Mouse (Mus musculus) layer of hippocampus, postnatal 36 days (tissue): ENCODE measurements around the gene Auts2. TPM values are rescaled to one million over a fixed set of nuclear protein-coding genes. Genes with fewer than 3 reads are reported as not detected.

ENCODE experiments used
- DNase-seq, 2 experiments: peaks; one replicate each; pipeline ENCODE4 v3.0.0; 2022
- total RNA-seq, 2 experiments: library from RNA; stranded (reverse); gene quantifications; 2 replicates each; pipeline ENCODE4 v1.2.3; 2021

Gene Auts2
- total RNA-seq, 2 experiments from 2014 or later: 140 to 181 TPM

DNA sequence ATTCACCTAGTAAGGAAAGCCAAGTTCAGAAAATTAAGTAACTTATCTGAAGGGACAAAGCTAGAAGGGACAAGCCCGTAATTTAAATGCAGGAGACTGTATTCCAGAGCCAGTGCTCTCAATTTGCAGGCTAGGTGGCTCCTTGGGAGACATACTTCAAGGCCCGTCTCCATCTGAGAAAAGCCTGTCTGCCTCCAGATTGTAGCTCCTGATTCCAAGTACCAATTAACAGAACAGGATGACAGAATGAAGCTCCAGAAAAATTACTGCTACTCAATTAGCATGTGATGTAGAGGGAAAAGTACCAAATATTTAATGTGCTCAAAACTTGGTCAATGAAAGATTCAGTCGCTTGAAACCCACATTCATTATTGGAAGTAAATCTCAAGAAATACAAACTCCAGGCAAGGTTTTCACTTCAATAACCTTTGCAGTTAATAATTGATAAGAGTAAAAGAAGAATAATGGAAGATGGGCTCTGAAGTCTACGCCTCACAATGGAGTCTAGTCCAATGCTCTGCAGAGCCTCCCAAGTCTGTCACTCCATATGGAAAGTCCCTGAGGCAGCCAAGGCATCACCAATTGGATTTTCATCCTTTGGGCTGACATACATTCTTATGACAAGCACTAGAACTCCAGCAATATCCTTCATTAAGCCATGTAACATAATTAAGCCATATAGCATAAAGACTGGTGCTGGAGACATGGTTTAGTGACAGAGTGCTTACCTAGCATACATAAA lies 97.8 kb downstream of the Auts2 start:
- no peak for DNase-seq

DNA sequence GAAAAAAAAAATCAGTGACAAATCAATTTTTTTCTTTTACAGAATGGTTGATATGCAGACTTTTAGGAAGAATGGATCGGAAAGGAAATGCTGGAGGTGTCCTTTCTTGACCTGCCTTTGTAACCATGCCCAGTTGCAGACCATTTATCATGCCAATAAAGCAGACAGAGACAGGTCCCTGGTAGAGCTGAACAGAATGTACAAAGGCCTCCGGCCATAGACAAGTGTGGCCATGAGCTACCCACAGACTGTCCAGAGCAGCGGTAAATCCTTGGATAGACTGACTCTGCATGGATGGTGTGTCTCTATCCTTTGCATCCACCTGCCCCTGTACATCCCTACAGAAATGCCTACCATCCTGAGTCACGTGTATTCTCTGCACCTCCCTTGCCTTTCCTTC lies 100.2 kb downstream of the Auts2 start:
- DNase-seq: no peak

GRCm38 (mm10) chr5:132438414-132438813 lies 104.7 kb downstream of the Auts2 start:
- no peak for DNase-seq

DNA sequence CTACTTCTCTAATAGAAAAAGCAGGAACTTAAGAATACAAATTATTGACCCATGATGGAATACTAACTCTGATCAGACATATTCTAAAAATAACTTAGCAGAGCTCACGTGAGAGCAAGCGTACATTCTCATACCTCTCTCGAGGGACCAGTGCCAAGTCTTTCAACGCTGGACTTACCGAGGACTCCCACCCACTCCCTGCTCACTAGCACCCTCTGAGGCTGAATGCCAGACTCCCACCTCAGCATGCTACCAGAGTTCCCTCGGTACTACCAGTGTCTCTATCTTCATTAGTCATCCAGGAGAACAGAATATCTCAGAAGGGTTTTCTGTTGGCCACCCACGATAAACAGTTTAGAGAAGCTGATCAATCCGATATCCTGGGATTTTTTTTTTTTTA lies 105.2 kb downstream of the Auts2 start:
- no peak for DNase-seq

GRCm38 (mm10) chr5:132437478-132437877 lies 105.7 kb downstream of the Auts2 start:
- DNase-seq: no peak

- DNase-seq: no peak
Observed at GRCm38 (mm10) chr5:132436901-132437300, 106.2 kb downstream of the Auts2 start.

GRCm38 (mm10) chr5:132436473-132436872 lies 106.7 kb downstream of the Auts2 start:
- no peak for DNase-seq

DNA sequence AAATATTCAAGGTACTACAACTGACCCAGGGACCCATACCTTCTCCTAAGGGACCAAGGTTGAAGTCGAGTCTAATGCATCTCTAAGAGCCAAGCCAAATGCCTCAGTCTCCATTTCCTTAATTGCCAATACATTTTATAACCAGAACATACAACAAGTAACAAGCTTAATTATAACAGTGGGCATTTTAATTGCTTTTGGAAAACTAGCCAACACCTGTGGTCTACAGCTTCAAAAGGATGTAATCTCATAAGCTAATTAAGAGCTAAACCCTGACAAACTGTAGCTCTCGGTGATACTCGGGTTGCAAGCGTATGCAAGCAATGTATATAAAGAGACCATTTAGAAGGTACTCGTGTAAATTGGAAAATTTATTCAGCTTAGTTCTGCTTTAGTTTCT lies 107.7 kb downstream of the Auts2 start:
- no peak for DNase-seq

DNA sequence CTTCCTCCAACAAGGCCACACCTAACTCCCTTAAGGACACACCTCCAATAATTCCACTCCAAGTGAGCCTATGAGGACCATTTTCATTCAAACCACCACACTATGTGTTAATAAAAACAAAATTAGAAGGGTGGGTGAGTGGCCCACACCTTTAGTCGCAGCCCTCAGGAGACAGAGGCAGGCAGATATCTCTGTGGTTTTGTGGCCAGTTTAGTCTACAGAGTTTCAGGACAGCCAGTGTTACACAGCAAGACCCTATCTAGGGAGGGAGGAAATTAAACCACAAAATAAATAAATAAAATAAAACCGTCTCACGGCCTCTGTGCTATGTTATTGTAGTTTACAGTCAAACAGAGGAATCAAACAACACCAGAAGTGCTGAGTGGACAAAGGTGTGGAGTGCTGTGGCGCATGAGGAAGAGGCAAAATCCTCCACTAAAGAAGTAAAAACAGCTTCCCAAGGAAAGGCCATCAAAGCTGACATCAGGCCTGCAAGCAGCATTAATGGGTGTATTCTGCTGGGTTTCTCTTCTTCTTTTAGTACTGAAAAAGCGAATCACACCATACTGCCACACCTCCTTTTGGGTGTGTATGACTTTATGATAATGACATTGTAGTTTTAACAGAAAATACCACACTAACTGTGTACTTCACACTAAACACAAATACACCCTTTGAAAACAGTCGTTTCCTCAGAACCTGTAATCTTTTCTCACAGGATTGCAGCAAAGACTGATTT lies 109.6 kb downstream of the Auts2 start:
- no peak for DNase-seq

DNA sequence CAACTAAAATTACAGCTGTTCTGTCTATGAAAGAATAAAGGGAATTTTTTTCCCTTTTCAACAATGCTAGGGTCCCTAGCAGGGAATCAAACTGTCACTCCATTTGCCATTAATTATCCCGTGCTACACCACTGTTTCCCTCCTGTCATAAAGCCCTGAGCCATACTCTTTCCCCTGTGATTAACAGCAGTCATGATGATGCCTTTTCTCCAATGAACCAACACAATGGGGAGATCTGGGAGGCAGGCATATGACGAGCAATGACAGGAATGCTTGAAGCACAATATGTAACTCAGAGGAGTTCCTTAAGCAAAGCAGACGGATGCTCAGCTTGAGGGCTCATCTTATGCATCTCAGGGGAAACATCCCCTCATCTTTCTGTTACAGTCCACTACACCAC lies 113.8 kb downstream of the Auts2 start:
- DNase-seq: no peak

DNA sequence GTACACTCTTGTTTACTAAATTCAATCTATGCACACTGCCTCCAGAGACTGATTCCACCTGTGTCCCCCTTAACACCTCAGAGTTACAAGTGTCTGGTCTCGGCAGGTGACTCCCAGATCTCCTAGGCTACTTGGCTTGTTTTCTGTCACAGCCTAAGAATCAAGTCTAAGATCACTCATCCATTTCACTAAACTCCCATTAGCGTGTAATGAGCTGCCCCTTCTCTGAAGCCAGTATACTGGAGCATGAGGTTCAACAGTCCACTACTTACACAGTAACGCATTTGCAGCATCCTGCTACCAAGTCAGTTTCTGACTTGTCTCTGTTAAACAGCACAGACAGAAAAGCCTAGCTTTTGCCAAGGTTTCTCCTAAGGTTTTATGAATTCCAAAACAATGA lies 116.8 kb downstream of the Auts2 start:
- DNase-seq: no peak

GRCm38 (mm10) chr5:132425792-132426309 lies 117.3 kb downstream of the Auts2 start:
- no peak for DNase-seq

DNA sequence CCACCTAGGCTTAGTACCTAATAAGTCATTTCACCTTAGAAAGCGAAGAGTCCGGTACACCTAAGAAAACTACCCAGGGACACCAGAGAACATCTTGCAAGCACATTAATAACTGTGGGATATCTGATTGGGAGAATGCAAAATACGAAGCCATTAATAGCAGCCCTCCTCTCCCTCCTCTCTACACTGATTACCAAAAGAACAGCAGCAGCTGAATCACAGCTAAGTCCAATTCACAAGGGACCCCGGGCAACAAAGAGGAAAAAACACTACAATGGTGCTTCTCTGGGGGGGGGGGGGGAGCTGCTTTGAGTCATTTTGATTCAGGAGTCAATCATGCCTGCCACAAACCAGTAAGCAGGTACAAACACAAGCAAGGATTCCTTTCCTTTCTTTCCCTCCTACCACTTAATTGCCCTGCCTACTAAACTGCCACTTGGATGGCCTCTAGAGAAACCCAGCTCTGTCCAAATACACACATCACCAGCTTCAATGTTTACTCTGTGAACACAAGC lies 132.7 kb downstream of the Auts2 start:
- no peak for DNase-seq

- DNase-seq: no peak
Observed at GRCm38 (mm10) chr5:132408892-132409575, 134.1 kb downstream of the Auts2 start.

- no peak for DNase-seq
Observed at GRCm38 (mm10) chr5:132400556-132400955, 142.6 kb downstream of the Auts2 start.

DNA sequence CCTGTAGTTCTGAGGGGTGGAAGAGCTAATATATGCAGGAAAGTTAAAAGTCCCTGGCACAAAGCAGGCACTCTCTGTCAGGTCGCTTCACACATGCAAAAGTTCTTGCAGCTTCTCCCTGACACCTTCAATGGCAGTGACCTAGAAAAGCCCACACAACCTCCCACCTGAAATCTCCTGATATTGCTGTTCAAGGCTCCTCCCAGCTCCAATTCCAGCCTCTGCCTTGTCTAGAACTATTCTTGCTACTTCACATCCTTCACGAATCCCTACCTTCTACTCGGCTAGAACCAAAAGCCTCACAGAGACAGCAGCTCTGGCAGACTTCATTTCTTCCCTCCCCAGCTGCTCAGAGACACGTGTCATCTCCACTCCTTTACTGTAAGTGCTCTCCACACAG lies 143.7 kb downstream of the Auts2 start:
- no peak for DNase-seq

DNA sequence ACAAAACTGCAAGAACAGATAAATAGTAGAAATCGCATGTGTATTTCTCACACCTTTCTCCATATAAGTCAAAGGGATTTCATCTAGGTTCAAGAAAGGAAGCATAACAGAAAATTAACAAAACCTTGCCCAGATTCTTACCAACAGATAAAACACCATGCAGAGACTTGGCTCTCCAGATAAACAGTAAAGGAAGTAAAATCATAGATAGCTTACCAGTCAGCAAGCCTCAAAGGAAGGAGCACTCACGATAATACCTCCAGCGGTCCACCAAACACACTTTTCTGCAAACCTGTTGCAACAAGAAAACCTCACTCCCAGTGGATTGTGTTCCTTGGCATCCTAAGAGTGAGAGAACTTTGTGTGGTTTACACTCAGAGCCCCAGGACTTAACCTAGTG lies 147.2 kb downstream of the Auts2 start:
- no peak for DNase-seq

GRCm38 (mm10) chr5:132394800-132395575 lies 148.2 kb downstream of the Auts2 start:
- no peak for DNase-seq

DNA sequence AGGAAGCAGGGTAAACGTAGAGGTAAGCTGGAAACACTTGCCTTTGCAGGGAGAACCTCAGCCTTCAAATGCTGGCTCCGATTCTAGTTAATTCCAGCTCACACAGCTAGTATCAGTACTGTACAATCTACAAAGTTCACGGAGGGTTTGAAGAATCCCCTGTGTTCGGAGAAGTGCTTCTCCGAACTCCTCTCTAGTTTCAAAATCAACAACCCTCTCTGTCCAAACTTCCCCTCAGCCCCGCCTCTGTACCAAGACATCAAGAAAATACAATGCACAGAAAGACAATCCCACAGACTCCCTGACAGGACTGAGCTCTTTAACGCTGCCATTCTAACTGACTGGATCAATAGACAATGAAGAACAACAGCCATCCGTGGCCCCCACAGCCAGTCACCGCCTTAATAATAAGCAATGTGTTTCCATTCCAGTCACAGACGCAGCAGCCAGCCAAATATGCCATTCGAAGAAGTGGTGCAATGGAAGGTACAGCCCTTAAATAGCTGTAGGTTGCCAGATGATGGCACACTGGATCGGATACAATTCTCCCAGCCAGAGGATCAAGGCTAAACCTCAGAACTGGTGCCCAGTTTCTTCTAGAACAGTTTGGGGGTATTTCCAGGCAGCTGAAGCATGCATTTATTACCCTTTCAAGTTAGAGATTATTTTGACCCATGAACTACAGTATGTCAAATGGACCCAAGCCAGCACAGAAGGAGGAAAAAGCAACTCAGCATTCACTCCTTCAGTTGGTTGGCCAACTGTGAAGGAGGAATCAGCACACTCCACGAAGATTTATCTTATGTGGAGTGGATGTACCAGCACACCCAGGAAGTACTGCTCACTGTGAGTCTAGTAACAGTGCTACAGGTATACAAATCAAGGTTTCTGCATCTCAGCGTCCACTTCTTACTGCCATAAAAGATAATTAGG lies 151.0 kb downstream of the Auts2 start:
- DNase-seq: no peak

DNA sequence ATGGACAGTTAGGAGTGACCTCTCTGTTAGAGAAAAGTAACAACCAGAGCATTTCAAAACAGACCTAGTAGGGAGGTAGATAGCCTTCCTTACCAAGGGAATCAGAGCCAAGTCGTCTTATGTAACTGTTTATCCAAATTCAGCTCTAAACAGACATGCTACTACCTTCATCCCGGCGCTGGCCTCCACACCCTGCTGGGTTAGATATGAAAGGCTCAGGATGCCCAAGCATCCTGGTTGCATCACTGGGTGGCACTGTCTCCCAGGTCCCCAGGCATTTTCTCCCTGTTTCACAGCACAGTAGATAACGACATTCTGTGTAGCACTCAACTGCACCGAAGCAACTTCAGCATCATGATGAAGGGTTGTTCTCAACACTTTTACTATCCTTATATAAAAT lies 154.4 kb downstream of the Auts2 start:
- DNase-seq: no peak

DNA sequence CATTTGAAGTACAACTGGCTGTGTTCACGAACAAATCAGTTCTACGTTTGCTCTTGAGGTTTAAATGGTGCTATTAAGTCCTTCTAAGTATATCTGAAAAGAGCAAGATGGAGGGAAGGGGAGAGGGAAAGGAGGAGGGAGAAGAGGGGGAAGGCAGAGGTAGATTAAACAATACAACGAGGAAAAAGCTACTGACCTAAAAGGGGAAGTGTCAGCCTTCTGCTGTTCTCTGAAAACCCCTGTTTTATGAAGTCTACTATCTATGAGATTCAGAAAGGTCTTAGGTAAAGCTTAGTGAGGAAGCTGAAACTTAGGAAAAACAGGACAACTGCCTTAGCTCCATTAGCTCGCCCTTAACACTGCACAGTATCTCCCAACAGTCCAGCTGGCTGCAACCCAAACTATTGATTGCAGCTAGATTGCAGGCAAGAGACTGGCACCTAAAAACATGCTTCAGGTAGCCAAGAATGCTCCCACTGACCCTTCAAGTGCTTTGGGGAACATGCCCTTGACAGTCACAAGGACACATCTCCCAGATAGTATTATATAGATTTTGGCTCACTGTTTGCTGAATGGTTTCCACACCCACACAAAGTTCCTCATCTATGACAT lies 157.8 kb downstream of the Auts2 start:
- no peak for DNase-seq
